Mouse (Mus musculus) hindbrain, embryonic 10.5 days (tissue): ENCODE measurements around the gene Agk. TPM values are rescaled to one million over a fixed set of nuclear protein-coding genes. Genes with fewer than 3 reads are reported as not detected.

Source experiments
- DNase-seq: peaks from one replicate; pipeline ENCODE4 v3.0.0-alpha.2; 2017; ENCODE audit warnings: low spot score
- H3K27ac ChIP-seq: fragments of 300-500 bp; sonication (generic); 2 replicates; pipeline ENCODE4 v1.5.1; 2016; ENCODE audit warnings: mild to moderate bottlenecking, moderate library complexity
- H3K27me3 ChIP-seq: fragments of 300-500 bp; sonication (generic); 2 replicates; pipeline ENCODE4 v1.6.1; 2016; ENCODE audit warnings: mild to moderate bottlenecking; ENCODE audit not compliant: poor library complexity, insufficient read depth, severe bottlenecking
- H3K36me3 ChIP-seq: fragments of 300-500 bp; sonication (generic); 2 replicates; pipeline ENCODE4 v1.6.1; 2016; ENCODE audit warnings: mild to moderate bottlenecking, moderate library complexity
- H3K4me1 ChIP-seq: fragments of 300-500 bp; sonication (generic); replicated peaks from 2 replicates; pipeline ENCODE4 v1.6.1; 2016; ENCODE audit warnings: mild to moderate bottlenecking
- H3K4me3 ChIP-seq: fragments of 300-500 bp; sonication (generic); 2 replicates; pipeline ENCODE4 v1.5.1; 2016; ENCODE audit warnings: mild to moderate bottlenecking, moderate library complexity
- H3K9me3 ChIP-seq: fragments of 300-500 bp; sonication (generic); 2 replicates; pipeline ENCODE4 v1.6.1; 2016; ENCODE audit warnings: mild to moderate bottlenecking, moderate library complexity
- WGBS: fragments of 180-500 bp; shearing (Covaris S2); methylation state at CpG from one replicate; pipeline ENCODE4 v1.1.7; 2016; 5-methylcytosine and 5-hydroxymethylcytosine counted together
- polyA plus RNA-seq: library from polyadenylated mRNA; unstranded; fragments of >200 nt; fragmentation: Nextera tagmentation; extraction: Ambion mirVana; gene quantifications from 2 replicates; pipeline ENCODE4 v1.2.1, GENCODE M21; 2016

The Agk gene
- polyA plus RNA-seq = 41.9 and 44.8 TPM in 2 replicates

GRCm38 (mm10) chr6:40324897-40325841, at the start of gene Agk:
Gene Agk, plus strand, starts transcription at chr6:40325172.
- Histone ChIP-seq H3K9me3 (no peaks in the 10 kb centered on the region), H3K27me3 (no peaks in the 10 kb centered on the region), H3K27ac (peak within 1 kb of the TSS; percentile 96), H3K36me3 (peaks cover 12% of the 10 kb centered on the region), H3K4me3 (peak within 1 kb of the TSS; percentile 80), H3K4me1 (peaks cover 12% of the 10 kb centered on the region; the same call in 1 of the 2 replicates)
- WGBS = 2% methylated on average over 52 of the region's 52 CpGs
- DNase-seq = peak; percentile 87

DNA sequence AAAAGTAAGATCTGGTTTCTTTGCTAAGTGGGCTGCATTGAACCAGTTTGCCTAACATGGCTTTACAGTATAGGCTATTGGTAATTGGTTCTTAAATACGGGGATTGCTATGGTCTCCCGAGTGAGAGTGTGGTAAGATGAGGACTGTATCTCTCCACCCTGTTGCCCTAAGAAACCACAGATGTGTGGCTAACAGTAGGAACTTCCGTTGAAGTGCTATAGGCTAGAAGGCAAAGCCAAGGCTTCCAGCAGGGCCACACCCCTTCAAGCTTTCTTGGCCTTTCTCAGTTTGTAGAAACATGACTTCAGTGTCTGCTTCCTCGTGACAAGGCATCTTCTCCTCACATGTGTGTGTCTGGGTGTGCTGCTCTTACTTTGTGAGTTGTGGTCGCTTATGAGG, 24.3 kb upstream of the Agk start:
- Histone ChIP-seq H3K27me3 (no peaks in the 10 kb centered on the region), H3K9me3 (no peaks in the 10 kb centered on the region), H3K36me3 (no peaks in the 10 kb centered on the region), H3K27ac (no peak overlapping the region), H3K4me3 (no peak overlapping the region), H3K4me1 (no peaks in the 10 kb centered on the region)
- DNase-seq = no peak
- 77% methylated on average over 5 of the region's 5 CpGs for WGBS

- no peaks in the 10 kb centered on the region for H3K9me3 ChIP-seq
- H3K4me1 ChIP-seq = no peaks in the 10 kb centered on the region
- WGBS = 18% methylated on average over 6 of the region's 6 CpGs
- DNase-seq = peak; percentile 40
- H3K27me3 ChIP-seq = no peaks in the 10 kb centered on the region
- H3K36me3 ChIP-seq = no peaks in the 10 kb centered on the region
- no peak overlapping the region for H3K4me3 ChIP-seq
- no peak overlapping the region for H3K27ac ChIP-seq
Measured at GRCm38 (mm10) chr6:40303379-40303778, 21.6 kb upstream of the Agk start.

DNA sequence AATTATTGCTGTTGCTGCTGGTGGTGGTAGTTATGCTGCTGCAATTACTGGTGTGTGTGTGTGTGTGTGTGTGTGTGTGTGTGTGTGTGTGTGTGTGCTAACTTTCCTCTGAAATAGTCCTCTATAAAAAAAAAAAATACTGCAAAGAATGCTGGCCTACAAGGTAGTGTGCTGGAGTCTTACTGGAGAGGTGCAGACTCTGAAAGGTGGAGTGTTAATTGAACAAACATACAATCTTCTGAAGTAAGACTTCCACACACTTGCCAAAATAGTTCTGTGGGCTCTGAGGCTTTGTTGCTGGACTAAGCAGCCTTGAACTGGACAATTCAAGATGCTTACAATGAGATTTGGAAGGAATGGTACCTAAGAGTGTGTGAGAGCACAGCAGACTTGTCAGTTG, 20.0 kb upstream of the Agk start:
- Histone ChIP-seq H3K4me3 (no peak overlapping the region), H3K27me3 (no peaks in the 10 kb centered on the region), H3K27ac (no peak overlapping the region)

GRCm38 (mm10) chr6:40326341-40326740, 1.4 kb downstream of the Agk start:
- WGBS = 91% methylated on average over 8 of the region's 8 CpGs
- Histone ChIP-seq H3K27ac (peak overlapping the region; percentile 0; the same call in 1 of the 2 replicates), H3K27me3 (no peaks in the 10 kb centered on the region), H3K9me3 (no peaks in the 10 kb centered on the region), H3K36me3 (peaks cover 21% of the 10 kb centered on the region), H3K4me1 (peaks cover 12% of the 10 kb centered on the region; the same call in 1 of the 2 replicates), H3K4me3 (peak overlapping the region; percentile 80)
- DNase-seq = no peak

More for the DNA sequence above, 20.0 kb upstream of the Agk start:
- H3K4me1 ChIP-seq = no peaks in the 10 kb centered on the region
- no peaks in the 10 kb centered on the region for H3K36me3 ChIP-seq
- no peak for DNase-seq
- no peaks in the 10 kb centered on the region for H3K9me3 ChIP-seq

GRCm38 (mm10) chr6:40333497-40333896, 8.5 kb downstream of the Agk start:
- Histone ChIP-seq H3K36me3 (peaks cover 76% of the 10 kb centered on the region), H3K4me1 (0 out of 2 replicates have a peak, but pooled peaks cover 3% of the 10 kb centered on the region), H3K4me3 (no peak overlapping the region), H3K27ac (no peak overlapping the region), H3K27me3 (no peaks in the 10 kb centered on the region), H3K9me3 (no peaks in the 10 kb centered on the region)
- DNase-seq = no peak
- WGBS = 84% methylated on average over 2 of the region's 2 CpGs

GRCm38 (mm10) chr6:40336735-40337731, 12.1 kb downstream of the Agk start:
- H3K27ac ChIP-seq = no peak overlapping the region
- H3K4me1 ChIP-seq = 0 out of 2 replicates have a peak, but pooled peaks cover 3% of the 10 kb centered on the region
- H3K9me3 ChIP-seq = no peaks in the 10 kb centered on the region
- H3K36me3 ChIP-seq = peaks cover 70% of the 10 kb centered on the region
- no peak overlapping the region for H3K4me3 ChIP-seq
- no peak for DNase-seq
- no peaks in the 10 kb centered on the region for H3K27me3 ChIP-seq
- 89% methylated on average over 6 of the region's 6 CpGs for WGBS

- no peaks in the 10 kb centered on the region for H3K27me3 ChIP-seq
- DNase-seq = no peak
- H3K4me1 ChIP-seq = no peaks in the 10 kb centered on the region
- H3K27ac ChIP-seq = no peak overlapping the region
- no peaks in the 10 kb centered on the region for H3K9me3 ChIP-seq
- 91% methylated on average over 10 of the region's 10 CpGs for WGBS
- H3K4me3 ChIP-seq = no peak overlapping the region
- peaks cover 36% of the 10 kb centered on the region for H3K36me3 ChIP-seq
Measured at GRCm38 (mm10) chr6:40346959-40347771, 22.2 kb downstream of the Agk start.

DNA sequence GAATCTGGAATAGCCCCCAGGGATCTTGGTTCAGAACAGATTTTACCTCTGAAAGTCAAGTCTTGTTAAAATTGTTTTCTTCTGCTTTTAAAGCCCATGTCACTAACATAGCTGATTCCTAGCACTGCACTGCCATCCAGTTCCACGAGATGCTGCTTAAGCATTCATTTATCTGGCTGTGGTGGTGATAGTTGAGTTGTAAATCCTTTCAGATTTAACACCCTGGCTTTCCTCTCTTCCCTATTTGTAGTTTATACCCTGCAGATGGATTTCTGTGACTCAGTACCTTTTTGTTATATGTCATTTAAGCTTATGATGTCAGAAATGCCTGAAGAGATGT, 22.8 kb downstream of the Agk start:
- WGBS = 91% methylated on average over 1 of the region's 1 CpGs

DNA sequence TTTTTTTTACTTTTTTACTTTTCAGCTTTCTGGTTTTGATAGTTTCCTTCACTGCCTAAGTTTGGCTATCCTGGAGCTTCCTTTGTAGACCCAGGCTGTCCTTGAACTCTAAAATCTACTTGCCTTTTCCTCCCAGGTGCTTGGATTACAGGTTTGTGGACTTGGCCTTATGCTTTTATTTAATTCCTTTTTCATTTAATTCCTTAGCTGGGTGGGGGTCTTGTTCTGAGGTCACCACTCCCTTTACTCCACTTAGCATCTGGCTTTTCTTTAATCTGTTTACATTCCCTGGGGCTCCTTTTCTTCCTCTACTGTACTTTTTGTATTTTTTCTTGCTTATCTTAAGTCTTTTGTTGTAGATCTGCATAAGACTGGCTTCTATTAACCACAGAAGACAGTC, 25.1 kb downstream of the Agk start:
- H3K4me1 ChIP-seq = no peaks in the 10 kb centered on the region
- no peak for DNase-seq
- H3K9me3 ChIP-seq = no peaks in the 10 kb centered on the region
- H3K4me3 ChIP-seq = no peak overlapping the region
- H3K27ac ChIP-seq = no peak overlapping the region
- H3K27me3 ChIP-seq = no peaks in the 10 kb centered on the region
- peaks cover 42% of the 10 kb centered on the region for H3K36me3 ChIP-seq

More for the DNA sequence above, 22.8 kb downstream of the Agk start:
- H3K36me3 ChIP-seq = peaks cover 38% of the 10 kb centered on the region
- no peaks in the 10 kb centered on the region for H3K9me3 ChIP-seq
- no peaks in the 10 kb centered on the region for H3K4me1 ChIP-seq
- H3K27me3 ChIP-seq = no peaks in the 10 kb centered on the region
- no peak overlapping the region for H3K27ac ChIP-seq
- no peak overlapping the region for H3K4me3 ChIP-seq
- DNase-seq = no peak

DNA sequence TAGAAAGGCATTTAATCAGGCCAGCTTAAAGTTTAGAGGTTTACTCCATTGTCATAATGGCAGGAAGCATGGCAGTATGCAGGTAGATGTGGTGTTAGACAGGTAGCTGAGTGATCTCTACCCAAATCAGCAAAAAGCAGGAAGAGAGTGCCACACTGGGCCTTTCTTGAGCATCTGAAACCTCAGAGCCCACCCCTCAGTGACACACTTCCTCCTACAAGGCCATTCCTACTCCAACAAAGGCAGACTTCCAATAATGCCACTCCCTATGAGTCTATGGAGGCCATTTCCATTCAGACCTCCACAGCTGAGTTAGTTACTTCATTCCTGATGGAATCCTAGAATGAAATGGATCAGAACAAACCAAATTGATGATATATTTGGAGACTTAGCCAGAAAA, 25.9 kb downstream of the Agk start:
- Histone ChIP-seq H3K27me3 (no peaks in the 10 kb centered on the region), H3K36me3 (peaks cover 42% of the 10 kb centered on the region), H3K4me3 (no peak overlapping the region), H3K4me1 (no peaks in the 10 kb centered on the region), H3K9me3 (no peaks in the 10 kb centered on the region), H3K27ac (no peak overlapping the region)
- DNase-seq = no peak

DNA sequence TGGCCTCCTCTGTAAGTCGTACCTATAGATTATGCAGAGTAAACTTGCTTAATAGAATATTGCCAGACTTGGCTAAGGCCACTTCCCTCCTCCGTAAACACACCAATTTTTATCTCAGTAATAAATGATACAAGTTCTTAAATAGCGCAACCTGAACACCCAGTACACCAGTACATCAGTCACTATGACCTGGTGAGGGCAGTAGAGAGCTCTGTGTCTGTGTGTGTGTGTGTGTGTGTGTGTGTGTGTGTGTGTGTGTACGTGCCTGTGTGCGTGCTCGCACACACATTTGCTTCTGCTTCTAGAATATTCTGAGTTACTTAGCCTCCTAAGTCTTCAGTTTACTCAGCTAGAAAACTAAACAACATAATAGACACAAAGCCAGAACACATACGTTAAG, 28.4 kb downstream of the Agk start:
- no peak for DNase-seq

More for the DNA sequence above, 28.4 kb downstream of the Agk start:
- no peaks in the 10 kb centered on the region for H3K27me3 ChIP-seq
- WGBS = 93% methylated on average over 7 of the region's 7 CpGs
- no peaks in the 10 kb centered on the region for H3K4me1 ChIP-seq
- no peaks in the 10 kb centered on the region for H3K9me3 ChIP-seq
- peaks cover 35% of the 10 kb centered on the region for H3K36me3 ChIP-seq
- no peak overlapping the region for H3K27ac ChIP-seq
- H3K4me3 ChIP-seq = no peak overlapping the region
